Mouse (Mus musculus) CD4-positive, CD25-positive, alpha-beta regulatory T cell, adult 2 months (primary cell): Measurements from ENCODE around the gene Lrrc42.

ENCODE experiments used
- DNase-seq: peaks from one replicate; pipeline ENCODE4 v3.0.0-alpha.2; 2012; ENCODE audit warnings: low read depth, low spot score

Gene Lrrc42

DNA sequence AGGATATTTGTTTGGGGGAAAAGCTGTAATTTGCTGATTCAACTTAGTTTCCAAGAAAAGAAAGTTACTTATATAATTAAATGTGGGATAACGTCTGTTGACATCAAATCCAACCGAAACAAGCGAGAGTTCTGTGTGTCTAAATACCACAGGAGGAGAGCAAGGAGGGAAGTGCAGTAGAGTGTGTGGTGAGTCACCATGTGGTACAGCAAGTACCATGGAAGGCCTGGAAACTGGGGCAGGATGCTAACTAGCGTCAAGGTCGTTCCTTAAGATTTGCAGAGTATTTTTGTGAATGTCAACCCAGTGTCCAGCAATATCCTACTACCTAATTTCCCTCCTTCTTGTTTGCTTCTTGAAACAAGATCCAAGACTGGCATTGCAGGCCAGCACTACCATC, 55.3 kb downstream of the Lrrc42 start:
- DNase-seq = no peak

DNA sequence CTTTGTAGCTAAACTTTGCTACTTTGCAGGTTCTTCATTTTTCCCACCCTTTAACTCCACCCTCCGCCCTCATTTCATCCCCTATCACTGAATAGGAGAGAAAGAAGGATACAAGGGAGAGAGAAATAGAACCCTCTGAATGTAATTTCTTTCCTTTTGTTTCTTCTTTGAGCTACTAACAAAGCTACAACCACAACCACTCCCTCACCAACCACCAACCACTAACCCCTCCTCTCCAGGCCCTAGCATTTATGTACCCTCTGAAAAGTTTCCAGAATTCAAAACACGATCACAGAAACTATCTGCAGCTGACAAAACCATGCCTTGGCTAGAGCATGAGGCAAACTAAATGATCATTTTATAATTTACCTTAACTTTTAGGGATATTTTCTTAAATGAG, 56.9 kb downstream of the Lrrc42 start:
- DNase-seq = no peak

DNA sequence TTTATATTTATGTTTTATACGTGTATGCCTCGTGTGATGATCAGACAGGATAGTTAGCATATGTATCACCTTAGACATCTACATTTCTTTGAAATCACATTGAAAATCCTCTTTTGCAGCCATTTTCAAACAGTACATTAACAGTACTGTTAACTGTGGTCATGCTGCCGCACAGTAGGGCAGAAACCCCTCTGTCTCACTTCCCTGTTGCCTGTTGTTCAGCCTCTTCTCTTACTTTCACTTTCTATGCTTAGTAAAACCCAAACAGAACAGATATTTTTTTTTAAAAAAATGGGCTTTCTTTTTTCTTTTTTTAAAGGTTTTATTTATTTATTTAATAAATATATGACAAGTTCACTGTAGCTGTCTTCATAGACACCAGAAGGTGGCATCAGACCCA, 59.5 kb downstream of the Lrrc42 start:
- DNase-seq = no peak

DNA sequence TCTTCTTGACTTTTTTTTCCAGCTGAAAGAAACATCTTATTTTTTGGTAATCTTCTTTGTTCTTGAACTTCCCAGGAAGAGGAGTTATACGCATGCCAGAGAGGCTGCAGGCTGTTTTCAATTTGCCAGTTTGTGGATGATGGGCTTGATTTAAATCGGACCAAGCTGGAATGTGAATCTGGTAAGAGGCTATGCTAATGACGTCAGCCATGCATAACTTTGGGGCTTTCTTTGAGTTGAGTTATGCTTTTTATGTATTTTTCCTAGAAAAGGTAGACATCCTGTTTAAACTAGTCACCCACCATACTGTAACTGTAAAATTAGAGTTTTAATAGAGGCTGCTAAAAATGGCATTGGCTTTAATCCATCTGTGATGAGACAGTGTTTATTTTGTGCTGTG, 67.6 kb downstream of the Lrrc42 start:
- DNase-seq = no peak
